Mouse (Mus musculus): ENCODE measurements at regions not wholly inside any gene's neighbourhood (a gene's known extent, or its start where the extent isn't known, plus 50 kb on each side); places are given as distances from the start of the nearest gene placed in this dataset.

GRCm38 (mm10) chr11:71914665-71915064, 122.6 kb downstream of the Aipl1 start:
- TF ChIP-seq CTCF (IDR thresholded peaks at IDR 0.05; ENCODE audit: borderline replicate concordance, insufficient read depth, low read depth, low read length) (no peak), POLR2A (IDR thresholded peaks at IDR 0.05; ENCODE audit: borderline replicate concordance, insufficient read depth, low read length) (no peak)

Measured in cerebellum, adult 2 months (tissue).